Mouse (Mus musculus) liver, adult 2 months (tissue): ENCODE data around the gene Dpysl5. TPM values are rescaled to one million over a fixed set of nuclear protein-coding genes. Genes with fewer than 3 reads are reported as not detected.
"Not testable (repeated sequence)": the region's sequence is repeated elsewhere in the genome, so short reads cannot be mapped to it uniquely, and the experiment has no call there.

Experiments used
- DNase-seq: peaks from one replicate; pipeline ENCODE4 v3.0.0-alpha.2; 2011; ENCODE audit warnings: low read depth, low spot score; ENCODE audit errors: extremely low read depth
- H3K27ac ChIP-seq: fragments of 200-500 bp; replicated peaks from 2 replicates; pipeline ENCODE4 v1.5.1; 2012; ENCODE audit warnings: low read depth, mild to moderate bottlenecking, control low read depth, inconsistent platforms, low read length; ENCODE audit not compliant: insufficient read depth
- H3K27me3 ChIP-seq: fragments of 200-500 bp; 2 replicates; pipeline ENCODE4 v1.6.1; 2012; ENCODE audit warnings: mild to moderate bottlenecking, moderate library complexity, low read length, inconsistent platforms; ENCODE audit not compliant: control insufficient read depth, insufficient read depth
- H3K36me3 ChIP-seq: fragments of 200-500 bp; 2 replicates; pipeline ENCODE4 v1.6.1; 2012; ENCODE audit warnings: low read length, inconsistent platforms; ENCODE audit not compliant: control insufficient read depth, insufficient read depth
- H3K4me1 ChIP-seq: fragments of 200-500 bp; 2 replicates; pipeline ENCODE4 v1.6.1; 2011; ENCODE audit warnings: low read length; ENCODE audit not compliant: control insufficient read depth, insufficient read depth
- H3K4me3 ChIP-seq: fragments of 200-500 bp; 2 replicates; pipeline ENCODE4 v1.5.1; 2011; ENCODE audit warnings: low read depth, mild to moderate bottlenecking, control low read depth, low read length, moderate library complexity; ENCODE audit not compliant: insufficient read depth
- H3K79me2 ChIP-seq: fragments of 200-500 bp; 2 replicates; pipeline ENCODE4 v1.6.1; 2012; ENCODE audit warnings: inconsistent platforms, mild to moderate bottlenecking, low read length, moderate library complexity; ENCODE audit not compliant: control insufficient read depth, insufficient read depth
- H3K9ac ChIP-seq: fragments of 200-500 bp; 2 replicates; pipeline ENCODE4 v1.6.1; 2012; ENCODE audit warnings: low read depth, mild to moderate bottlenecking, control low read depth, inconsistent platforms, low read length
- CTCF ChIP-seq: fragments of 200-500 bp; IDR thresholded peaks from 2 replicates; pipeline ENCODE4 v1.5.1; 2011; ENCODE audit warnings: low read depth, low read length, control low read depth
- POLR2A ChIP-seq: fragments of 200-500 bp; IDR thresholded peaks from 2 replicates; pipeline ENCODE4 v1.6.1; 2011; ENCODE audit warnings: low read length, control low read depth; ENCODE audit not compliant: insufficient read depth; ENCODE audit errors: extremely low read depth
- WGBS: fragments of 180-500 bp; shearing (Covaris S2); methylation state at CpG from one replicate; pipeline ENCODE4 v1.1.7; 2018; 5-methylcytosine and 5-hydroxymethylcytosine counted together
- polyA plus RNA-seq: library from polyadenylated mRNA; depleted of rRNA; stranded (reverse); fragments of >200 nt; gene quantifications from 2 replicates; pipeline ENCODE4 v1.2.3, GENCODE M21; 2012
- total RNA-seq: library from RNA; depleted of rRNA; stranded (reverse); fragments of >200 nt; gene quantifications from 2 replicates; pipeline ENCODE4 v1.2.3, GENCODE M21; 2014

Dpysl5 gene
- total and polyA plus RNA-seq, 2 experiments: 0.06 TPM; not detected in 1

DNA sequence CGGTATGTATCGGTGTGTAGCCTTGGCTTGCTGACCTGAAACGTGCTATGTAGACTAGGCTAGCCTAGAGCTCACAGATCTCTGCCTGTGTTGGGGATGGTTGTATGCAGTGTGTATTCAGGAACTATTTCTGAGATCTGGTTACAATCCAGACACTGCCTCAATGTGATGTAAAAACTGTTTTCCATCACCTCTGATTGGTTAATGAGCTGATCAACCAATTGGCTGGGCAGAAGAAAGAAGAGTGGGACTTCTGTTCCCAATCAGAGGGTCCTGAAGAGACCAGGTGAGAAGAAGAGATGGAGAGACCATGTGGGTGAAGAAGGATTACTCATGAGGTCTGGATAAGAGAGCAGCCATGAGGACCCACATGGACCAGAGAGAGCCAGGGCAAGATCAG lies 43.7 kb upstream of the Dpysl5 start:
- H3K79me2 ChIP-seq: peaks cover 2% of the 10 kb centered on the region; the same call in 1 of the 2 replicates
- no peak overlapping the region for H3K27ac ChIP-seq
- no peak overlapping the region for H3K4me3 ChIP-seq
- no peaks in the 10 kb centered on the region for H3K27me3 ChIP-seq
- no peak for DNase-seq
- 8% methylated on average over 3 of the region's 3 CpGs for WGBS
- H3K36me3 ChIP-seq: no peaks in the 10 kb centered on the region
- no peak overlapping the region; the same call in 1 of the 2 replicates for H3K9ac ChIP-seq
- no peak for TF ChIP-seq CTCF
- no peak for TF ChIP-seq POLR2A
- peaks cover 4% of the 10 kb centered on the region for H3K4me1 ChIP-seq

DNA sequence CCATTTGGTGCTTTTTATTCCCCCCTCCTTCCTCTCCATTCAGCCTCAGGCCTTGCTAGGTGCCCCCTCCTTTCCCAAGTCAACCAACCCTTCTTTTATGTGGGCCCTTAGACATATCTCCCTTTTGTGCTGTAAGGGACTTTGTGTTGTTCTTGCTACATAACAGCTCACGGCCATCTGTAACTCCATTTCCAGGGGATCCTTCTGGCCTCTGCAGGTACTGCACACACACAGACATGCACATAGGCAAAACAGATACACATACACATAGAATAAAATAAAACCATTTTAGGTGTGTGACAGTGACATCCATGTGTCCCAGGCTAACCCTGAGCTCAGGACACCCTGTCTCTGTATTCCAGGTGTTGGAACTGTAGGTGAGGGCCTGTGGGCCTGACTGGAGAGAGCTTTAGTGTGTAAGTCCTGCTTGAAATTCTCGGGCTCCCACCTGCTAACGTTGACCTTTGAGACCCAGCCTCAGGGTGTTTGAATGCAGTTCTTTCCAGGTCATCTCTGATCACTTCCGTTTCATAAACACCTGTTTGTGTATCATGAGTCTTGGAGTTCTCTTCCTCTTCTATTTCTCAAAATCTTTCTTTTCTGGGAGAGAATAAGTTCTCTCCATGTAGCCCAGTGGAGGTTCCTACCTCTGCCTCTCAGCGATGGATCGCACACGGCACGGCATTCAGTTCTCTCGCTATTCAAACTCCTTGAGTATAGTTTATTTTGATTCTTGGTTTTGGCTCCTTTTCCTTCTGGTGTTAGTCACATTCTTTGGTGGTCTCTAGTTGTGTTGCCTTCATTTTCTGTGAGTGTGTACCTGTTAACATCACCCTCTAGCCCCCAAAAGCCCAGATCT lies 42.5 kb upstream of the Dpysl5 start:
- no peak overlapping the region for H3K4me3 ChIP-seq
- 87% methylated on average over 9 of the region's 9 CpGs for WGBS
- DNase-seq: no peak
- no peaks in the 10 kb centered on the region for H3K27me3 ChIP-seq
- no peak for TF ChIP-seq POLR2A
- no peak for TF ChIP-seq CTCF
- H3K27ac ChIP-seq: no peak overlapping the region
- H3K9ac ChIP-seq: no peak overlapping the region
- H3K79me2 ChIP-seq: peaks cover 2% of the 10 kb centered on the region; the same call in 1 of the 2 replicates
- H3K36me3 ChIP-seq: no peaks in the 10 kb centered on the region
- H3K4me1 ChIP-seq: peaks cover 4% of the 10 kb centered on the region

DNA sequence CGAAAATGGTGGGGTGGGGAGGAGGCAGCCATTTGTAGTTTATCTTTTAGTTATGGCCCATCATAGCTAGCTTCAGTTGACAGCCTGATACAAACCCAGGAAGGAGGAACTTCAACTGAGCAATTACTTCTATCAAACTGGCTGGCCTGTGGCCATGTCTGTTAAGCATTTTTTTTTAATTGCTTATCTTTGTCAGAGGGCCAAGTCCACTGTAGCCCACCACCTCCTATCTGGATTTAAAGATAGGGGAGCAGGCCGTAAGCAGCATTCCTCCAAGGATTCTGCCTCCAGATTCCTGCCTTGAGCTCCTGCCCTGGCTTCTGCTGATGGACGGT lies 41.9 kb upstream of the Dpysl5 start:
- H3K27ac ChIP-seq: no peak overlapping the region
- peaks cover 5% of the 10 kb centered on the region for H3K4me1 ChIP-seq
- no peaks in the 10 kb centered on the region for H3K27me3 ChIP-seq
- H3K79me2 ChIP-seq: peaks cover 2% of the 10 kb centered on the region; the same call in 1 of the 2 replicates
- TF ChIP-seq POLR2A (no peak), CTCF (no peak)
- no peak for DNase-seq
- no peak overlapping the region for H3K9ac ChIP-seq
- no peak overlapping the region for H3K4me3 ChIP-seq
- no peaks in the 10 kb centered on the region for H3K36me3 ChIP-seq
- 73% methylated on average over 3 of the region's 3 CpGs for WGBS

DNA sequence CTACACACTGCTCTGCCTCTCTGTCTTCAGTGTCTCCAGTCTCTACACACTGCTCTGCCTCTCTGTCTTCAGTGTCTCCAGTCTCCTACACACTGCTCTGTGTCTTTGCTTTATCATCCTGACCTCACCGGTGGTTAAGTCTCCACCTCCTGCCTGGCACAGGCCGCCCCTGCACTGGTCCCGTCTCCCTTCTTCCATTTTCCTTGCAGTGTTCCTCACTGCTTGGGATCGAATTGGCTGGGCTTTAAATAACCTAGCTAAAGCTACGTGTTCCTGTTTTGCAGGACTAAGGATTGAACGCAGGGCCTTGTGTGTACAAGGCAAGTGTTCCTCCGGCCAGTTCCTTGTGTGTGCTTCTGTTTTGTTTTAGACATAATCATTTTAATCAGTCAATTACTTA lies 41.3 kb upstream of the Dpysl5 start:
- H3K9ac ChIP-seq: no peak overlapping the region
- no peak overlapping the region for H3K4me3 ChIP-seq
- peaks cover 5% of the 10 kb centered on the region for H3K4me1 ChIP-seq
- WGBS: 87% methylated on average over 7 of the region's 7 CpGs
- no peaks in the 10 kb centered on the region for H3K36me3 ChIP-seq
- no peak overlapping the region for H3K27ac ChIP-seq
- no peak for DNase-seq
- H3K79me2 ChIP-seq: peaks cover 2% of the 10 kb centered on the region; the same call in 1 of the 2 replicates
- TF ChIP-seq POLR2A: no peak
- TF ChIP-seq CTCF: no peak
- H3K27me3 ChIP-seq: no peaks in the 10 kb centered on the region

DNA sequence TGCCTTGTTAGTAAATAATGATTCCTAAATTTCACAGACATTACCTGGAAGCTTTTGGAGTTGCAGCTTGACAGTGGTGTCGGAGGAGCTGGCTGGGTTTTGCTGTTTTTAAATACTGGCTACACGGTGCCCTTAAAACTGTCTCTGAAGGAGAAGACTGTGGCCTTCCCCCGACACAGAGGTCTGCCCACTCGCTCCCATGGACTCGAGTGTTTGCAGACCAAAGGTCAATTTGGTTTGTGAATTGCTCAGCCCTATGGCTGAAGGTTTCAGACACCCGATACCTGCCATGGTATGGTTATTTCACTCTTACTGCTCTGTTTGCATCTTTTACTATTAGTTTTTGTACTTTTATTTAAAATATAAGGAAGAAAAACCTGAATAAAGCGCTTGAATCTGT lies 37.4 kb upstream of the Dpysl5 start:
- Histone ChIP-seq H3K4me1 (peaks cover 1% of the 10 kb centered on the region; the same call in 1 of the 2 replicates), H3K4me3 (no peak overlapping the region), H3K27ac (no peak overlapping the region), H3K79me2 (no peaks in the 10 kb centered on the region), H3K9ac (no peak overlapping the region), H3K27me3 (no peaks in the 10 kb centered on the region), H3K36me3 (no peaks in the 10 kb centered on the region)
- TF ChIP-seq POLR2A (no peak), CTCF (no peak)
- 28% methylated on average over 7 of the region's 7 CpGs for WGBS
- peak; percentile 55 for DNase-seq

DNA sequence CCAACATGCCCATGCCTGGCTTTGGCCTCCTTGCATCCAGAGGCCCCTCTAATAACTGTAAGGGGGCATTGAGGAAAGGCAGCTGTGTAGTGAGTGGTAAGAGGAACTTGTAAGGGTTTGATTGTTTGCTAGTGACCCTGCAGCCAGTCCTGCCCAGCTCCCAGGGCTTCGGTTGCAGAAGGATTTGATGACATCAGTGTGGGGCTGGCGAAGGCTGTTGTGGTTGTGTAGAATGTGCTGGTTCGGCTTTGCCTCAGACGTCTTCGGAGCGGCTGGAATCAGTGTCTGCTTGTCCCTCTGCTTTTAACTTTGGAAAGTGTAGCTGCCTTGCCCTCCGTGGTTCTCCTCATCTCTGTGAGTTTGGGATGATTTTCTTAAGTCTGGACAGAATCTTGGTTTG lies 34.6 kb upstream of the Dpysl5 start:
- TF ChIP-seq POLR2A (no peak), CTCF (no peak)
- Histone ChIP-seq H3K36me3 (no peaks in the 10 kb centered on the region), H3K4me1 (peaks cover 1% of the 10 kb centered on the region; the same call in 1 of the 2 replicates), H3K9ac (no peak overlapping the region), H3K4me3 (no peak overlapping the region), H3K27ac (no peak overlapping the region), H3K27me3 (no peaks in the 10 kb centered on the region), H3K79me2 (no peaks in the 10 kb centered on the region)
- no peak for DNase-seq
- 93% methylated on average over 7 of the region's 7 CpGs for WGBS

DNA sequence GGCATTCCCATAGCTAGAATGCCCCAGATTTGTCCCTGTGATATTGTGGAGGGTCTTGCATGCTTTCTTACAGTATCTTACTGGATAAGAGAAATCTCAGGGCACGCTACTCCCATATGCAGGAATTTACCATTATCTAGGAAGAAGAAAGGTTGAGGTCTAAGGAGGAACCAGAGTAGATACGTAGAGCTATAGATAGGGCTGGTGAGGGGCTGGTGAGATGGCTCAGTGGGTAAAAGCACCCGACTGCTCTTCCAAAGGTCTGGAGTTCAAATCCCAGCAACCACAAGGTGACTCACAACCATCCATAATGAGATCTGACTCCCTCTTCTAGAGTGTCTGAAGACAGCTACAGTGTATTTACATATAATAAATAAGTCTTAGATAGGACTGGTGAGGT lies 33.3 kb upstream of the Dpysl5 start:
- H3K79me2 ChIP-seq, H3K4me1 ChIP-seq, H3K27me3 ChIP-seq, H3K4me3 ChIP-seq, H3K27ac ChIP-seq, DNase-seq, H3K9ac ChIP-seq, H3K36me3 ChIP-seq: not testable (repeated sequence)
- WGBS: 99% methylated on average over 3 of the region's 3 CpGs
